Mouse (Mus musculus): ENCODE measurements around the gene Mettl17. TPM values are rescaled to one million over a fixed set of nuclear protein-coding genes. Genes with fewer than 3 reads are reported as not detected.

Mettl17 gene
- polyA plus RNA-seq, 1 experiment from 2014 or later, result 49.8 TPM

GRCm38 (mm10) chr14:51899351-51899750 is 14.7 kb downstream of the Mettl17 start:
- H3K27me3 ChIP-seq (ENCODE audit: control insufficient read depth, insufficient read depth, low read length), result no peaks in the 10 kb centered on the region
- peaks cover 7% of the 10 kb centered on the region in 2 experiments for H3K4me1 ChIP-seq (ENCODE audit: control insufficient read depth in 2 of 2, insufficient read depth in 2 of 2, low read length in 2 of 2)
- no peak overlapping the region for H3K4me3 ChIP-seq (ENCODE audit: control insufficient read depth in 1 of 2, insufficient read depth in 1 of 2, low read depth in 1 of 2, low read length in 2 of 2)
- 92% methylated on average over 1 of the region's 1 CpGs for WGBS
- no peak overlapping the region for H3K4me2 ChIP-seq (ENCODE audit: low read length)
- H3K27ac ChIP-seq (replicated peaks in 1 of 2; ENCODE audit: control insufficient read depth in 1 of 2, insufficient read depth in 1 of 2, low read depth in 2 of 2, low read length in 2 of 2), result no peak overlapping the region
- ATAC-seq (ENCODE audit: insufficient number of reproducible peaks, insufficient read depth, low FRiP score, low read depth), result no peak
- no peak overlapping the region for H3K9ac ChIP-seq (ENCODE audit: low read length)
- no peaks in the 10 kb centered on the region for H3K9me3 ChIP-seq (ENCODE audit: control insufficient read depth, low read length)
- H3K36me3 ChIP-seq (ENCODE audit: control insufficient read depth, insufficient read depth, low read length), result peaks cover 5% of the 10 kb centered on the region; the same call in 1 of the 2 replicates

DNA sequence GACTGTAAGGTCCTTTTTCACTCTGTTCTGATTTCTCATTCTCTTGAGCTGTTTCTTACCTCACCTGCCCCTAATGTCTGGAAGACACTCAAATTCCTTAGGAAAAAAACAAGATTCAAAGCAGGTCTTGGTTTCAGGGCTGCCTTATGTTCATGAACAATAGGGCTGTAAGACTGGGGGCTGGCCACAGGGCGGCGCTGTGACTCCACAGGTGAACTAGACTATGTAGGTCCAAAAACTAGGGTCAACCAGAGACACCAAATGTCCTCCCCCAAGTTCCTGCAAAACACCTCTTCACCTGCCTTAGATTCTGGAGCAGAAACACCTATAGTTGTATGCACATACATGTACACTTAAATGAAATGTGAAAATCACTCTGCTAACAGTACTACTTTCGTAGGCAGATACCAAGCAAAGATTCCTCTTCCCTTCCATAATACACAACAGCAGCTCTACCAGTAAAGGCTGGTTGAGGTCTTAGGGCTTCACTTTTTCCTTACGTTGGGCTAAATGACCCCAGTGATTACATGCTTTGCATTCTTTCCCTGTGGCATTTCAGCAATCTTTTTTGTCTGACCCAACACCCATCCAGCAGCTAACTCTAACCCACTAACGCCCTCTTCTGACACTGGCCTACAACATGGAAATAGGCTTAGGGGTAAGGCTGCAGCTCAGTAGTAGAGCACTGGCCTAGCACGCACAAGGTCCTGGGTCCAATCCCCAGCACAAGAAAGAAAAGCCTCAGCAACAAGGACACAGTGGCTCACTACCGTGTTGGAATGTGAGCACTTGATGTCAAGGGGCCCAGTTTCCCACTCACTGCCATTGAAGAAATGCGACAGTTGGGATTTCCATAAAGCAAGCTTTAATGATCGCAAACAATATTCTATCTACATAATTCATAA is 18.4 kb downstream of the Mettl17 start:
- ATAC-seq (ENCODE audit: insufficient number of reproducible peaks, insufficient read depth, low FRiP score, low read depth), result peak; percentile 32; the same call in 1 of the 2 replicates
- no peak overlapping the region; a peak in 1 of 4 replicates for H3K27ac ChIP-seq (replicated peaks in 1 of 2; ENCODE audit: control insufficient read depth in 1 of 2, insufficient read depth in 1 of 2, low read depth in 2 of 2, low read length in 2 of 2)
- H3K4me2 ChIP-seq (ENCODE audit: low read length), result no peak overlapping the region
- no peaks in the 10 kb centered on the region for H3K27me3 ChIP-seq (ENCODE audit: control insufficient read depth, insufficient read depth, low read length)
- H3K9me3 ChIP-seq (ENCODE audit: control insufficient read depth, low read length), result no peaks in the 10 kb centered on the region
- H3K36me3 ChIP-seq (ENCODE audit: control insufficient read depth, insufficient read depth, low read length), result peaks cover 40% of the 10 kb centered on the region
- peaks cover 18 to 22% of the 10 kb centered on the region in 2 experiments for H3K4me1 ChIP-seq (ENCODE audit: control insufficient read depth in 2 of 2, insufficient read depth in 2 of 2, low read length in 2 of 2)
- no peak overlapping the region for H3K9ac ChIP-seq (ENCODE audit: low read length)
- WGBS, result 35% methylated on average over 9 of the region's 9 CpGs
- H3K4me3 ChIP-seq (ENCODE audit: control insufficient read depth in 1 of 2, insufficient read depth in 1 of 2, low read depth in 1 of 2, low read length in 2 of 2), result no peak overlapping the region

- Histone ChIP-seq H3K27me3 (ENCODE audit: control insufficient read depth, insufficient read depth, low read length) (no peaks in the 10 kb centered on the region), H3K9me3 (ENCODE audit: control insufficient read depth, low read length) (no peaks in the 10 kb centered on the region), H3K36me3 (ENCODE audit: control insufficient read depth, insufficient read depth, low read length) (peaks cover 47% of the 10 kb centered on the region), H3K4me2 (ENCODE audit: low read length) (no peak overlapping the region), H3K4me3 (ENCODE audit: control insufficient read depth in 1 of 2, insufficient read depth in 1 of 2, low read depth in 1 of 2, low read length in 2 of 2) (no peak overlapping the region), H3K9ac (ENCODE audit: low read length) (no peak overlapping the region), H3K27ac (replicated peaks in 1 of 2; ENCODE audit: control insufficient read depth in 1 of 2, insufficient read depth in 1 of 2, low read depth in 2 of 2, low read length in 2 of 2) (no peak overlapping the region; a peak in 1 of 4 replicates), H3K4me1 (ENCODE audit: control insufficient read depth in 2 of 2, insufficient read depth in 2 of 2, low read length in 2 of 2) (peaks cover 18 to 22% of the 10 kb centered on the region in 2 experiments)
- ATAC-seq (ENCODE audit: insufficient number of reproducible peaks, insufficient read depth, low FRiP score, low read depth), result no peak
- WGBS, result 81% methylated on average over 9 of the region's 9 CpGs
Observed at GRCm38 (mm10) chr14:51903782-51904181, 19.1 kb downstream of the Mettl17 start.

- Histone ChIP-seq H3K9me3 (ENCODE audit: control insufficient read depth, low read length) (no peaks in the 10 kb centered on the region), H3K4me1 (ENCODE audit: control insufficient read depth in 2 of 2, insufficient read depth in 2 of 2, low read length in 2 of 2) (peaks cover 18 to 22% of the 10 kb centered on the region in 2 experiments), H3K4me2 (ENCODE audit: low read length) (no peak overlapping the region), H3K27ac (replicated peaks in 1 of 2; ENCODE audit: control insufficient read depth in 1 of 2, insufficient read depth in 1 of 2, low read depth in 2 of 2, low read length in 2 of 2) (no peak overlapping the region), H3K4me3 (ENCODE audit: control insufficient read depth in 1 of 2, insufficient read depth in 1 of 2, low read depth in 1 of 2, low read length in 2 of 2) (no peak overlapping the region), H3K9ac (ENCODE audit: low read length) (no peak overlapping the region), H3K36me3 (ENCODE audit: control insufficient read depth, insufficient read depth, low read length) (peaks cover 56% of the 10 kb centered on the region), H3K27me3 (ENCODE audit: control insufficient read depth, insufficient read depth, low read length) (no peaks in the 10 kb centered on the region)
- ATAC-seq (ENCODE audit: insufficient number of reproducible peaks, insufficient read depth, low FRiP score, low read depth), result no peak
- WGBS, result 70% methylated on average over 7 of the region's 7 CpGs
Observed at GRCm38 (mm10) chr14:51904706-51905105, 20.1 kb downstream of the Mettl17 start.

GRCm38 (mm10) chr14:51906102-51906501 is 21.5 kb downstream of the Mettl17 start:
- Histone ChIP-seq H3K27me3 (ENCODE audit: control insufficient read depth, insufficient read depth, low read length) (no peaks in the 10 kb centered on the region), H3K9ac (ENCODE audit: low read length) (no peak overlapping the region), H3K27ac (replicated peaks in 1 of 2; ENCODE audit: control insufficient read depth in 1 of 2, insufficient read depth in 1 of 2, low read depth in 2 of 2, low read length in 2 of 2) (no peak overlapping the region), H3K9me3 (ENCODE audit: control insufficient read depth, low read length) (no peaks in the 10 kb centered on the region), H3K4me1 (ENCODE audit: control insufficient read depth in 2 of 2, insufficient read depth in 2 of 2, low read length in 2 of 2) (peaks cover 18 to 22% of the 10 kb centered on the region in 2 experiments), H3K36me3 (ENCODE audit: control insufficient read depth, insufficient read depth, low read length) (peaks cover 70% of the 10 kb centered on the region), H3K4me3 (ENCODE audit: control insufficient read depth in 1 of 2, insufficient read depth in 1 of 2, low read depth in 1 of 2, low read length in 2 of 2) (no peak overlapping the region), H3K4me2 (ENCODE audit: low read length) (no peak overlapping the region)
- 77% methylated on average over 11 of the region's 11 CpGs for WGBS
- ATAC-seq (ENCODE audit: insufficient number of reproducible peaks, insufficient read depth, low FRiP score, low read depth), result no peak

DNA sequence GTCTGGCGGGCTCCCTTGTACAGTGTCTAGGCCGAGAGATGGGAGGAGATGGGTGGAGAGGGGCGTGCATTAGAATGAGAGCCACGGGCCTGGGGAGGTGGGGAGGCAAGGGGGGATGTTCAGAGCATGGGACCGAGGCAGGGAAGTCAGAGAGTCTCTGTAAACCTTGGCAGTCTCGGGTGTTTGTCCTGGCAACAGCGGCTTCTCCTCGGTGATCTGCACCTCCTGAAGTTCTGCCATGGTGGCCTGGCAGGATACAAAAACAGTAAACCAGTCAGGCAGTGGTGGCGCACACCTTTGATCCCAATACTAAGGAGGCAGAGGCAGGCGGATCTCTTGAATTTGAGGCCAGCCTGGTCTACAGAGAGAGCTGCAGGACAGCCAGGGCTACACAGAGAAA is 26.7 kb downstream of the Mettl17 start:
- H3K27ac ChIP-seq (replicated peaks in 1 of 2; ENCODE audit: control insufficient read depth in 1 of 2, insufficient read depth in 1 of 2, low read depth in 2 of 2, low read length in 2 of 2), result no peak overlapping the region
- H3K4me3 ChIP-seq (ENCODE audit: control insufficient read depth in 1 of 2, insufficient read depth in 1 of 2, low read depth in 1 of 2, low read length in 2 of 2), result peak overlapping the region in 1 of 2 experiments; percentile 82; a peak in 1 of 4 replicates

DNA sequence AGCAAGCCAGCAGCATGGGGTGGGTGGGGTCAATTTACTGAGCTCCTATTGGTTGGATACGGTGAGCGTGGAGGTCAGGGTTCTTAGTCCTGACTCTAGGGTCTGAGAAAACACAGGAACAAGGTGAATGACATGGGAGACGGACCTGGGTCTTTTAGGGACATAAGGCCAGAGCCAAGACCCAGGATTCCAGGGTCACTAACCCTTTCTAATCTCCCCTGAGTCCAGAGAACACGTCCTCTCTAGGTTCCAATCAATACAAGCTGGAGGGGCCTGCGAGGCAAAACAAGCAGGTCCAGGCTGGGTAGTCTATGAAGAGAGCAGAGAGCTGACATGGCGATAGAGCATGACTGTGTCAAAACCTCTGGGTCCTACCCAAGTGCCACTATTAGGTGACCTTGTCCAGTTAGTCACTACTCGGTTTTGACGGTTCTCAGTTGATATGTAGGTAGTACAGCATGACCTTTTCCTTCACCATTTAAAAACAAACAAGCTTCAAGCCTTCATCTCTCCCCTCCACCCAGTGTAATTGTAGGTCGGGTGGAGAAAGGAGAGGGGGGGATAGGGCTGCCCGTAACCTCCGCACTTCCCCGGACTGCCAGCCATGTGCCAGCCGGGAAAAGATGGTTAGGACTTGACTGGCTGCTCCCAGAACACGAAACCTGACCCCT is 27.9 kb downstream of the Mettl17 start:
- H3K9ac ChIP-seq (ENCODE audit: low read length), result peak overlapping the region; percentile 91
- H3K4me2 ChIP-seq (ENCODE audit: low read length), result peak overlapping the region; percentile 98
- peak overlapping the region; percentile 79 to 96 for H3K27ac ChIP-seq (replicated peaks in 1 of 2; ENCODE audit: control insufficient read depth in 1 of 2, insufficient read depth in 1 of 2, low read depth in 2 of 2, low read length in 2 of 2)
- H3K36me3 ChIP-seq (ENCODE audit: control insufficient read depth, insufficient read depth, low read length), result peaks cover 38% of the 10 kb centered on the region
- 8% methylated on average over 14 of the region's 14 CpGs for WGBS
- H3K4me3 ChIP-seq (ENCODE audit: control insufficient read depth in 1 of 2, insufficient read depth in 1 of 2, low read depth in 1 of 2, low read length in 2 of 2), result peak overlapping the region; percentile 63 to 82
- ATAC-seq (ENCODE audit: insufficient number of reproducible peaks, insufficient read depth, low FRiP score, low read depth), result no peak
- peaks cover 15 to 28% of the 10 kb centered on the region in 2 experiments for H3K4me1 ChIP-seq (ENCODE audit: control insufficient read depth in 2 of 2, insufficient read depth in 2 of 2, low read length in 2 of 2)
- H3K27me3 ChIP-seq (ENCODE audit: control insufficient read depth, insufficient read depth, low read length), result no peaks in the 10 kb centered on the region; the same call in 1 of the 2 replicates
- no peaks in the 10 kb centered on the region for H3K9me3 ChIP-seq (ENCODE audit: control insufficient read depth, low read length)

More for the DNA sequence above, 26.7 kb downstream of the Mettl17 start:
- WGBS, result 82% methylated on average over 10 of the region's 10 CpGs
- Histone ChIP-seq H3K4me1 (ENCODE audit: control insufficient read depth in 2 of 2, insufficient read depth in 2 of 2, low read length in 2 of 2) (peaks cover 24 to 40% of the 10 kb centered on the region in 2 experiments), H3K4me2 (ENCODE audit: low read length) (peak overlapping the region; percentile 98; the same call in 1 of the 2 replicates), H3K9ac (ENCODE audit: low read length) (no peak overlapping the region), H3K27me3 (ENCODE audit: control insufficient read depth, insufficient read depth, low read length) (no peaks in the 10 kb centered on the region; the same call in 1 of the 2 replicates), H3K9me3 (ENCODE audit: control insufficient read depth, low read length) (no peaks in the 10 kb centered on the region), H3K36me3 (ENCODE audit: control insufficient read depth, insufficient read depth, low read length) (peaks cover 51% of the 10 kb centered on the region)
- ATAC-seq (ENCODE audit: insufficient number of reproducible peaks, insufficient read depth, low FRiP score, low read depth), result no peak
